Mouse (Mus musculus) layer of hippocampus, postnatal 25 days (tissue): ENCODE data around the gene Gm17622. TPM values are rescaled to one million over a fixed set of nuclear protein-coding genes. Genes with fewer than 3 reads are reported as not detected.

ENCODE experiments used
- DNase-seq, 2 experiments: peaks; one replicate each; pipeline ENCODE4 v3.0.0; 2022; ENCODE audit warnings: mixed read lengths in 2 of 2, low spot score in 1 of 2; ENCODE audit errors: extremely low spot score in 1 of 2
- total RNA-seq, 2 experiments: library from RNA; stranded (reverse); gene quantifications; 2 replicates each; pipeline ENCODE4 v1.2.3; 2021

Gene Gm17622
- not detected for total RNA-seq

- no peak for DNase-seq
Observed at GRCm38 (mm10) chr13:96490433-96490832, at the start of gene Gm17622. Gm17622 (plus strand) TSS chr13:96490733.

GRCm38 (mm10) chr13:96450205-96450856 lies 40.2 kb upstream of the Gm17622 start:
- DNase-seq, result no peak

- DNase-seq, result no peak
Observed at GRCm38 (mm10) chr13:96450869-96451268, 39.7 kb upstream of the Gm17622 start.

- DNase-seq, result no peak
Observed at GRCm38 (mm10) chr13:96451386-96452140, 39.0 kb upstream of the Gm17622 start.

GRCm38 (mm10) chr13:96452621-96453020 lies 37.9 kb upstream of the Gm17622 start:
- no peak for DNase-seq

- no peak for DNase-seq
Observed at GRCm38 (mm10) chr13:96454288-96454687, 36.2 kb upstream of the Gm17622 start.

- DNase-seq, result no peak
Observed at GRCm38 (mm10) chr13:96457566-96457965, 33.0 kb upstream of the Gm17622 start.

GRCm38 (mm10) chr13:96458018-96458417 lies 32.5 kb upstream of the Gm17622 start:
- no peak for DNase-seq

- no peak for DNase-seq
Observed at GRCm38 (mm10) chr13:96458606-96459005, 31.9 kb upstream of the Gm17622 start.

GRCm38 (mm10) chr13:96462644-96463043 lies 27.9 kb upstream of the Gm17622 start:
- no peak for DNase-seq

GRCm38 (mm10) chr13:96465315-96465714 lies 25.2 kb upstream of the Gm17622 start:
- DNase-seq, result no peak

- DNase-seq, result no peak
Observed at GRCm38 (mm10) chr13:96468678-96469077, 21.9 kb upstream of the Gm17622 start.

GRCm38 (mm10) chr13:96470556-96470955 lies 20.0 kb upstream of the Gm17622 start:
- no peak for DNase-seq

- DNase-seq, result no peak
Observed at GRCm38 (mm10) chr13:96470957-96471356, 19.6 kb upstream of the Gm17622 start, which contains the start of gene Ankdd1b. Ankdd1b (minus strand) TSS chr13:96471198.

GRCm38 (mm10) chr13:96477226-96477625 lies 13.3 kb upstream of the Gm17622 start:
- DNase-seq, result no peak

GRCm38 (mm10) chr13:96478991-96479390 lies 11.5 kb upstream of the Gm17622 start:
- no peak for DNase-seq

- DNase-seq, result no peak
Observed at GRCm38 (mm10) chr13:96487230-96487629, 3.3 kb upstream of the Gm17622 start.

GRCm38 (mm10) chr13:96487968-96488367 lies 2.6 kb upstream of the Gm17622 start:
- no peak for DNase-seq

GRCm38 (mm10) chr13:96496630-96497029 lies 6.1 kb downstream of the Gm17622 start:
- no peak for DNase-seq

- DNase-seq, result no peak
Observed at GRCm38 (mm10) chr13:96499891-96500290, 9.4 kb downstream of the Gm17622 start.

GRCm38 (mm10) chr13:96505661-96506060 lies 15.1 kb downstream of the Gm17622 start:
- DNase-seq, result no peak

- DNase-seq, result no peak
Observed at GRCm38 (mm10) chr13:96506313-96506712, 15.8 kb downstream of the Gm17622 start.
